Mouse (Mus musculus) kidney, adult 2 months (tissue): ENCODE results near the gene Copz2.

Source experiments
- CTCF ChIP-seq: fragments of 200-500 bp; conservative IDR thresholded peaks from 2 replicates; pipeline ENCODE4 v1.5.1; 2011; ENCODE audit warnings: low read depth, mild to moderate bottlenecking, control low read depth, low read length, moderate library complexity, mixed read lengths; ENCODE audit not compliant: insufficient read depth, insufficient read length
- POLR2A ChIP-seq: fragments of 200-500 bp; IDR thresholded peaks from one replicate; pipeline ENCODE4 v1.6.1; 2011; ENCODE audit warnings: low read depth, low read length, control low read depth

DNA sequence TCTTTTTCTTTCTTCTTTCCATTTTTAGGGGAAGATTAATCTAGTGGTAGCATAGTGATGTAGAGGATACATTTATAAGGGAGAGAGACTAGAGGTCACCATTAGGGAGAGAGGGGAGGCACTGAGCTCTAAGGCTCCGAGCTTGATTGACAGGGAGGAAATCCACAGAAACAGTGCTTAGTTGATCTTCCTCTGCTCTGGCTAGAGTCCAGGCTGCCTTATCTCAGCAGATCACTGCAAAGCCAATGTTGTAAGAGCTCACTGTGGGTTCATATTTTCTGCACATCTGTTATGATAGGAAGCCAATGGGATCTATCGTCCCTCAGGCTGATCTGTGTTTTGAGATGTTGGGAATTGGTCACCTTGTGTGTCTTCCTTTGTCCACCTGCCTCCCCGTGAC lies 29.0 kb downstream of the Copz2 start:
- TF ChIP-seq CTCF (no peak), POLR2A (no peak)
